Mouse (Mus musculus): ENCODE results near the gene Phf5a. TPM values are rescaled to one million over a fixed set of nuclear protein-coding genes. Genes with fewer than 3 reads are reported as not detected.

The Phf5a gene
- polyA plus RNA-seq, 1 experiment from 2014 or later = 72.6 TPM

GRCm38 (mm10) chr15:81864238-81864637 lies 7.5 kb downstream of the Phf5a start:
- Histone ChIP-seq H3K9me3 (replicated peaks; ENCODE audit: control insufficient read depth, low read length) (no peaks in the 10 kb centered on the region), H3K4me1 (ENCODE audit: control insufficient read depth, low read depth, low read length) (peaks cover 8% of the 10 kb centered on the region), H3K36me3 (ENCODE audit: control insufficient read depth, insufficient read depth) (peaks cover 42% of the 10 kb centered on the region), H3K27ac (ENCODE audit: low read length) (no peak overlapping the region), H3K9ac (ENCODE audit: low read depth, low read length) (no peak overlapping the region), H3K27me3 (ENCODE audit: control insufficient read depth, insufficient read depth, low read depth, low read length) (no peaks in the 10 kb centered on the region), H3K4me3 (ENCODE audit: low read depth, low read length) (no peak overlapping the region), H3K4me2 (ENCODE audit: low read depth, low read length) (no peak overlapping the region)
- ATAC-seq (ENCODE audit: low read depth) = no peak
- WGBS (ENCODE audit: insufficient replicate concordance) = 81% methylated on average over 7 of the region's 7 CpGs

- peak overlapping the region; percentile 37 for H3K27ac ChIP-seq (ENCODE audit: low read length)
- H3K4me3 ChIP-seq (ENCODE audit: low read depth, low read length) = no peak overlapping the region
- 31% methylated on average over 8 of the region's 8 CpGs for WGBS (ENCODE audit: insufficient replicate concordance)
- peaks cover 12% of the 10 kb centered on the region for H3K36me3 ChIP-seq (ENCODE audit: control insufficient read depth, insufficient read depth)
- peaks cover 24% of the 10 kb centered on the region for H3K4me1 ChIP-seq (ENCODE audit: control insufficient read depth, low read depth, low read length)
- peak overlapping the region; percentile 96 for H3K4me2 ChIP-seq (ENCODE audit: low read depth, low read length)
- no peaks in the 10 kb centered on the region for H3K27me3 ChIP-seq (ENCODE audit: control insufficient read depth, insufficient read depth, low read depth, low read length)
- ATAC-seq (ENCODE audit: low read depth) = no peak
- no peaks in the 10 kb centered on the region for H3K9me3 ChIP-seq (replicated peaks; ENCODE audit: control insufficient read depth, low read length)
- peak overlapping the region; percentile 35 for H3K9ac ChIP-seq (ENCODE audit: low read depth, low read length)
Measured at GRCm38 (mm10) chr15:81860471-81861135, 11.1 kb downstream of the Phf5a start.

GRCm38 (mm10) chr15:81859330-81860255 lies 12.1 kb downstream of the Phf5a start:
- Histone ChIP-seq H3K9ac (ENCODE audit: low read depth, low read length) (peak overlapping the region; percentile 93), H3K27ac (ENCODE audit: low read length) (peak overlapping the region; percentile 95), H3K4me1 (ENCODE audit: control insufficient read depth, low read depth, low read length) (peaks cover 29% of the 10 kb centered on the region), H3K4me3 (ENCODE audit: low read depth, low read length) (peak overlapping the region; percentile 93), H3K4me2 (ENCODE audit: low read depth, low read length) (peak overlapping the region; percentile 96), H3K27me3 (ENCODE audit: control insufficient read depth, insufficient read depth, low read depth, low read length) (no peaks in the 10 kb centered on the region), H3K9me3 (replicated peaks; ENCODE audit: control insufficient read depth, low read length) (no peaks in the 10 kb centered on the region), H3K36me3 (ENCODE audit: control insufficient read depth, insufficient read depth) (peaks cover 4% of the 10 kb centered on the region; the same call in 1 of the 2 replicates)
- WGBS (ENCODE audit: insufficient replicate concordance) = under 1% methylated on average over 39 of the region's 39 CpGs
- ATAC-seq (ENCODE audit: low read depth) = peak; percentile 65

- H3K27ac ChIP-seq (ENCODE audit: low read length) = peak within 1 kb of the TSS; percentile 95
- H3K9ac ChIP-seq (ENCODE audit: low read depth, low read length) = peak within 1 kb of the TSS; percentile 93
- H3K36me3 ChIP-seq (ENCODE audit: control insufficient read depth, insufficient read depth) = no peaks in the 10 kb centered on the region
- no peaks in the 10 kb centered on the region for H3K27me3 ChIP-seq (ENCODE audit: control insufficient read depth, insufficient read depth, low read depth, low read length)
- H3K9me3 ChIP-seq (replicated peaks; ENCODE audit: control insufficient read depth, low read length) = no peaks in the 10 kb centered on the region
- WGBS (ENCODE audit: insufficient replicate concordance) = under 1% methylated on average over 44 of the region's 44 CpGs
- peaks cover 30% of the 10 kb centered on the region for H3K4me1 ChIP-seq (ENCODE audit: control insufficient read depth, low read depth, low read length)
- H3K4me2 ChIP-seq (ENCODE audit: low read depth, low read length) = peak within 1 kb of the TSS; percentile 96
- H3K4me3 ChIP-seq (ENCODE audit: low read depth, low read length) = peak within 1 kb of the TSS; percentile 93
- peak; percentile 2; the same call in 1 of the 2 replicates for ATAC-seq (ENCODE audit: low read depth)
Measured at GRCm38 (mm10) chr15:81858517-81859329, 13.0 kb downstream of the Phf5a start, which contains the start of gene Tob2. TSS of gene Tob2 (minus strand) at chr15:81858796.

GRCm38 (mm10) chr15:81858138-81858516 lies 13.6 kb downstream of the Phf5a start:
- Histone ChIP-seq H3K9ac (ENCODE audit: low read depth, low read length) (peak overlapping the region; percentile 93), H3K36me3 (ENCODE audit: control insufficient read depth, insufficient read depth) (no peaks in the 10 kb centered on the region), H3K4me1 (ENCODE audit: control insufficient read depth, low read depth, low read length) (peaks cover 32% of the 10 kb centered on the region), H3K27ac (ENCODE audit: low read length) (peak overlapping the region; percentile 95), H3K4me2 (ENCODE audit: low read depth, low read length) (peak overlapping the region; percentile 96), H3K9me3 (replicated peaks; ENCODE audit: control insufficient read depth, low read length) (no peaks in the 10 kb centered on the region), H3K4me3 (ENCODE audit: low read depth, low read length) (peak overlapping the region; percentile 93), H3K27me3 (ENCODE audit: control insufficient read depth, insufficient read depth, low read depth, low read length) (no peaks in the 10 kb centered on the region)
- WGBS (ENCODE audit: insufficient replicate concordance) = under 1% methylated on average over 23 of the region's 23 CpGs
- peak; percentile 52 for ATAC-seq (ENCODE audit: low read depth)

GRCm38 (mm10) chr15:81857724-81858116 lies 14.0 kb downstream of the Phf5a start:
- H3K9ac ChIP-seq (ENCODE audit: low read depth, low read length) = peak overlapping the region; percentile 93
- no peaks in the 10 kb centered on the region for H3K9me3 ChIP-seq (replicated peaks; ENCODE audit: control insufficient read depth, low read length)
- H3K36me3 ChIP-seq (ENCODE audit: control insufficient read depth, insufficient read depth) = no peaks in the 10 kb centered on the region
- H3K4me3 ChIP-seq (ENCODE audit: low read depth, low read length) = peak overlapping the region; percentile 93
- peak overlapping the region; percentile 95 for H3K27ac ChIP-seq (ENCODE audit: low read length)
- peaks cover 32% of the 10 kb centered on the region for H3K4me1 ChIP-seq (ENCODE audit: control insufficient read depth, low read depth, low read length)
- 0% methylated on average over 33 of the region's 33 CpGs for WGBS (ENCODE audit: insufficient replicate concordance)
- no peaks in the 10 kb centered on the region for H3K27me3 ChIP-seq (ENCODE audit: control insufficient read depth, insufficient read depth, low read depth, low read length)
- ATAC-seq (ENCODE audit: low read depth) = peak; percentile 11
- peak overlapping the region; percentile 96 for H3K4me2 ChIP-seq (ENCODE audit: low read depth, low read length)

GRCm38 (mm10) chr15:81856938-81857723 lies 14.6 kb downstream of the Phf5a start:
- H3K9ac ChIP-seq (ENCODE audit: low read depth, low read length) = peak overlapping the region; percentile 93
- H3K27ac ChIP-seq (ENCODE audit: low read length) = peak overlapping the region; percentile 95
- H3K36me3 ChIP-seq (ENCODE audit: control insufficient read depth, insufficient read depth) = no peaks in the 10 kb centered on the region
- peak overlapping the region; percentile 93 for H3K4me3 ChIP-seq (ENCODE audit: low read depth, low read length)
- ATAC-seq (ENCODE audit: low read depth) = no peak
- no peaks in the 10 kb centered on the region for H3K9me3 ChIP-seq (replicated peaks; ENCODE audit: control insufficient read depth, low read length)
- peak overlapping the region; percentile 96 for H3K4me2 ChIP-seq (ENCODE audit: low read depth, low read length)
- peaks cover 32% of the 10 kb centered on the region for H3K4me1 ChIP-seq (ENCODE audit: control insufficient read depth, low read depth, low read length)
- under 1% methylated on average over 14 of the region's 14 CpGs for WGBS (ENCODE audit: insufficient replicate concordance)
- H3K27me3 ChIP-seq (ENCODE audit: control insufficient read depth, insufficient read depth, low read depth, low read length) = no peaks in the 10 kb centered on the region
